8 mouse cellular contexts compared by ENCODE assay signal in genomic region chr12:76372046-76372445, GRCm38 (mm10). TPM values are rescaled to one million over a fixed set of nuclear protein-coding genes. Genes with fewer than 3 reads are reported as not detected.
DNase-seq lines count a peak whose midpoint lies in the region; ATAC-seq and TF ChIP-seq lines count a peak whose summit lies in the region.

No protein-coding gene starts in this region.

- H3K36me3 ChIP-seq in erythroblast, embryonic 14.5 days (ENCODE audit: control insufficient read depth): peaks cover 13% of the 10 kb centered on the region
- no peaks in the 10 kb centered on the region for H3K36me3 ChIP-seq in forebrain, embryonic 15.5 days
- no peaks in the 10 kb centered on the region; the same call in 1 of the 2 replicates for H3K36me3 ChIP-seq in liver, embryonic 14.5 days (replicated peaks; ENCODE audit: control insufficient read depth, insufficient read depth, low read depth)

- TF ChIP-seq EP300 in liver, embryonic 14.5 days (IDR thresholded peaks at IDR 0.05; ENCODE audit: low read depth): no peak

- H3K9me3 ChIP-seq in erythroblast, embryonic 14.5 days (ENCODE audit: control insufficient read depth, low read length): no peaks in the 10 kb centered on the region
- H3K9me3 ChIP-seq in forebrain, embryonic 15.5 days: no peaks in the 10 kb centered on the region
- no peaks in the 10 kb centered on the region for H3K9me3 ChIP-seq in liver, embryonic 14.5 days (ENCODE audit: control insufficient read depth, low read length)

- peak overlapping the region; percentile 96 for H3K4me3 ChIP-seq in erythroblast, embryonic 14.5 days (replicated peaks)
- H3K4me3 ChIP-seq in forebrain, embryonic 15.5 days: peak overlapping the region; percentile 66
- H3K4me3 ChIP-seq in liver, embryonic 14.5 days (ENCODE audit: insufficient read depth in 1 of 2, low read depth in 2 of 2, low read length in 2 of 2): peak overlapping the region; percentile 90 to 98

- peak overlapping the region; percentile 90 for H3K4me2 ChIP-seq in forebrain, embryonic 15.5 days (replicated peaks)
- H3K4me2 ChIP-seq in liver, embryonic 14.5 days (ENCODE audit: low read depth): peak overlapping the region; percentile 99

- WGBS in forebrain, embryonic 15.5 days: 44% methylated on average over 7 of the region's 7 CpGs
- 22% methylated on average over 7 of the region's 7 CpGs for WGBS in liver, embryonic 14.5 days (ENCODE audit: insufficient replicate concordance)

- ATAC-seq in erythroblast, adult 5-6 weeks (replicated peaks; ENCODE audit: low FRiP score, poor library complexity, severe bottlenecking): no peak
- no peak for ATAC-seq in forebrain, embryonic 15.5 days (replicated peaks)
- no peak for ATAC-seq in liver, embryonic 14.5 days (ENCODE audit: insufficient read depth)

- peaks cover 82% of the 10 kb centered on the region for H3K4me1 ChIP-seq in erythroblast, embryonic 14.5 days (ENCODE audit: control insufficient read depth)
- peaks cover 37% of the 10 kb centered on the region for H3K4me1 ChIP-seq in forebrain, embryonic 15.5 days
- H3K4me1 ChIP-seq in liver, embryonic 14.5 days (replicated peaks; ENCODE audit: control insufficient read depth in 2 of 2, insufficient read depth in 2 of 2, low read length in 1 of 2): peaks cover 54 to 57% of the 10 kb centered on the region in 2 experiments

- H3K9ac ChIP-seq in forebrain, embryonic 15.5 days (replicated peaks): no peak overlapping the region; the same call in 1 of the 2 replicates
- H3K9ac ChIP-seq in liver, embryonic 14.5 days (replicated peaks): peak overlapping the region; percentile 99

- DNase-seq in 3T3-L1 (ENCODE audit: low read depth, low spot score): peak; percentile 35
- no peak for DNase-seq in liver, embryonic 14.5 days (ENCODE audit: low read depth in 3 of 3, low spot score in 3 of 3)
- DNase-seq in urinary bladder, adult 2 months (ENCODE audit: low spot score): no peak
- no peak for DNase-seq in embryo, embryonic 11 days
- DNase-seq in gastrocnemius, adult 18-20 months (ENCODE audit: low spot score): no peak

- no peak overlapping the region for H3K27ac ChIP-seq in forebrain, embryonic 15.5 days (replicated peaks)
- peak overlapping the region; percentile 77 for H3K27ac ChIP-seq in liver, embryonic 14.5 days

- no peaks in the 10 kb centered on the region for H3K27me3 ChIP-seq in erythroblast, embryonic 14.5 days (ENCODE audit: control insufficient read depth)
- H3K27me3 ChIP-seq in forebrain, embryonic 15.5 days: no peaks in the 10 kb centered on the region
- no peaks in the 10 kb centered on the region for H3K27me3 ChIP-seq in liver, embryonic 14.5 days (ENCODE audit: control insufficient read depth, insufficient read depth, low read length)

- TF ChIP-seq CTCF in liver, embryonic 14.5 days (IDR thresholded peaks at IDR 0.05; ENCODE audit: low read depth): no peak

RNA-seq across cellular contexts. Expression of gene Zbtb1, which starts 2.0 kb away (rescaled TPM):
- polyA plus RNA-seq in erythroblast, embryonic 14.5 days (2012): 0.10 and 0.14 TPM in 2 replicates
- total RNA-seq in erythroblast, adult 5-6 weeks (2015; ENCODE audit: low replicate concordance): 4.6 and 4.8 TPM in 2 replicates
- 4.0 and 5.6 TPM in 2 replicates for total RNA-seq in erythroblast, adult 5-6 weeks (2017; ENCODE audit: low replicate concordance)
- polyA plus RNA-seq in forebrain, embryonic 15.5 days (2015; fragmentation: Nextera tagmentation; extraction: Ambion mirVana): 4.5 TPM in 2 replicates
- polyA plus RNA-seq in liver, embryonic 14.5 days (2012; rRNA removed): 1.5 and 2.6 TPM in 2 replicates
- polyA plus RNA-seq in liver, embryonic 14.5 days (2014; fragmentation: Nextera tagmentation; extraction: Ambion mirVana): 3.5 and 4.4 TPM in 2 replicates
- 5.9 and 6.3 TPM in 2 replicates for polyA plus RNA-seq in urinary bladder, adult 2 months (2012; rRNA removed)
- total RNA-seq in gastrocnemius, adult 18-20 months (2021): 1 to 10 TPM; 3.9 to 4.0 TPM

RNA-seq across cellular contexts. Expression of gene Zbtb25, which starts 2.6 kb away (rescaled TPM):
- polyA plus RNA-seq in erythroblast, embryonic 14.5 days (2012): 0.29 and 0.59 TPM in 2 replicates
- total RNA-seq in erythroblast, adult 5-6 weeks (2015; ENCODE audit: low replicate concordance): 6.1 and 19.2 TPM in 2 replicates
- 1.3 and 4.6 TPM in 2 replicates for total RNA-seq in erythroblast, adult 5-6 weeks (2017; ENCODE audit: low replicate concordance)
- 16.2 and 19.0 TPM in 2 replicates for polyA plus RNA-seq in forebrain, embryonic 15.5 days (2015; fragmentation: Nextera tagmentation; extraction: Ambion mirVana)
- 5.1 and 5.6 TPM in 2 replicates for polyA plus RNA-seq in liver, embryonic 14.5 days (2012; rRNA removed)
- 7.2 and 7.8 TPM in 2 replicates for polyA plus RNA-seq in liver, embryonic 14.5 days (2014; fragmentation: Nextera tagmentation; extraction: Ambion mirVana)
- 11.2 and 13.5 TPM in 2 replicates for polyA plus RNA-seq in urinary bladder, adult 2 months (2012; rRNA removed)
- 1 to 10 TPM; 5.8 to 8.5 TPM for total RNA-seq in gastrocnemius, adult 18-20 months (2021)

RNA-seq across cellular contexts. Expression of gene Hspa2, which starts 31.9 kb away (rescaled TPM):
- polyA plus RNA-seq in erythroblast, embryonic 14.5 days (2012): 0.20 and 0.27 TPM in 2 replicates
- total RNA-seq in erythroblast, adult 5-6 weeks (2015; ENCODE audit: low replicate concordance): 0.42 and 4.4 TPM in 2 replicates
- total RNA-seq in erythroblast, adult 5-6 weeks (2017; ENCODE audit: low replicate concordance): 0.68 and 1.8 TPM in 2 replicates
- polyA plus RNA-seq in forebrain, embryonic 15.5 days (2015; fragmentation: Nextera tagmentation; extraction: Ambion mirVana): 4.5 and 5.7 TPM in 2 replicates
- polyA plus RNA-seq in liver, embryonic 14.5 days (2012; rRNA removed): 1.0 and 1.3 TPM in 2 replicates
- 1.4 and 1.9 TPM in 2 replicates for polyA plus RNA-seq in liver, embryonic 14.5 days (2014; fragmentation: Nextera tagmentation; extraction: Ambion mirVana)
- polyA plus RNA-seq in urinary bladder, adult 2 months (2012; rRNA removed): 52.9 and 65.7 TPM in 2 replicates
- 1 to 10 TPM; 7.1 to 9.7 TPM for total RNA-seq in gastrocnemius, adult 18-20 months (2021)

RNA-seq across cellular contexts. Expression of gene Ppp1r36, which starts 45.3 kb away (rescaled TPM):
- not detected in 2 replicates for polyA plus RNA-seq in erythroblast, embryonic 14.5 days (2012)
- not detected in 2 replicates for total RNA-seq in erythroblast, adult 5-6 weeks (2015; ENCODE audit: low replicate concordance)
- total RNA-seq in erythroblast, adult 5-6 weeks (2017; ENCODE audit: low replicate concordance): not detected in 2 replicates
- 1.2 TPM in 2 replicates for polyA plus RNA-seq in forebrain, embryonic 15.5 days (2015; fragmentation: Nextera tagmentation; extraction: Ambion mirVana)
- polyA plus RNA-seq in liver, embryonic 14.5 days (2012; rRNA removed): 0.03 and 0.04 TPM in 2 replicates
- polyA plus RNA-seq in liver, embryonic 14.5 days (2014; fragmentation: Nextera tagmentation; extraction: Ambion mirVana): 0.09 TPM in 1 of 2 replicates, not detected in the other
- polyA plus RNA-seq in urinary bladder, adult 2 months (2012; rRNA removed): 11.8 TPM in 2 replicates
- under 1 TPM in 1 of 2 experiments, not detected in 1; 0.19 TPM for total RNA-seq in gastrocnemius, adult 18-20 months (2021)

RNA-seq across cellular contexts. Expression of gene Akap5, which starts 47.4 kb away (rescaled TPM):
- 0.01 TPM in 2 replicates for polyA plus RNA-seq in erythroblast, embryonic 14.5 days (2012)
- 0.38 TPM in 1 of 2 replicates, not detected in the other for total RNA-seq in erythroblast, adult 5-6 weeks (2015; ENCODE audit: low replicate concordance)
- total RNA-seq in erythroblast, adult 5-6 weeks (2017; ENCODE audit: low replicate concordance): 0.28 TPM in 1 of 2 replicates, not detected in the other
- polyA plus RNA-seq in forebrain, embryonic 15.5 days (2015; fragmentation: Nextera tagmentation; extraction: Ambion mirVana): 7.3 and 7.4 TPM in 2 replicates
- 0.21 and 0.32 TPM in 2 replicates for polyA plus RNA-seq in liver, embryonic 14.5 days (2012; rRNA removed)
- polyA plus RNA-seq in liver, embryonic 14.5 days (2014; fragmentation: Nextera tagmentation; extraction: Ambion mirVana): 0.14 and 0.25 TPM in 2 replicates
- 4.6 and 7.6 TPM in 2 replicates for polyA plus RNA-seq in urinary bladder, adult 2 months (2012; rRNA removed)
- total RNA-seq in gastrocnemius, adult 18-20 months (2021): under 1 TPM; 0.28 to 0.30 TPM
